Mouse (Mus musculus) liver, embryonic 11.5 days (tissue): Measurements from ENCODE around the gene Mtx1. TPM values are rescaled to one million over a fixed set of nuclear protein-coding genes. Genes with fewer than 3 reads are reported as not detected.
"Not testable (repeated sequence)": the region's sequence is repeated elsewhere in the genome, so short reads cannot be mapped to it uniquely, and the experiment has no call there.

ENCODE experiments used
- ATAC-seq: fragments of 200-750 bp; cut with Nextera tagmentation; replicated peaks from 2 replicates; pipeline ENCODE4 v1.8.0; 2017; ENCODE audit warnings: moderate number of reproducible peaks, mild to moderate bottlenecking, moderate TSS enrichment, moderate library complexity; ENCODE audit not compliant: low FRiP score
- DNase-seq: peaks from one replicate; pipeline ENCODE4 v3.0.0-alpha.2; 2017; ENCODE audit warnings: low spot score
- H3K27ac ChIP-seq: fragments of 300-500 bp; sonication (generic); 2 replicates; pipeline ENCODE4 v1.5.1; 2014; ENCODE audit warnings: mild to moderate bottlenecking, low read depth, low read length, control low read depth
- H3K27me3 ChIP-seq: fragments of 300-500 bp; sonication (generic); replicated peaks from 2 replicates; pipeline ENCODE4 v1.6.1; 2014; ENCODE audit warnings: low read length, mixed read lengths; ENCODE audit not compliant: control insufficient read depth, insufficient read depth
- H3K36me3 ChIP-seq: fragments of 300-500 bp; sonication (generic); 2 replicates; pipeline ENCODE4 v1.6.1; 2014; ENCODE audit warnings: mild to moderate bottlenecking, low read length, moderate library complexity, mixed read lengths; ENCODE audit not compliant: control insufficient read depth, insufficient read depth
- H3K4me1 ChIP-seq: fragments of 300-500 bp; sonication (generic); replicated peaks from 2 replicates; pipeline ENCODE4 v1.6.1; 2014; ENCODE audit warnings: low read length, mixed read lengths; ENCODE audit not compliant: control insufficient read depth, insufficient read depth
- H3K4me2 ChIP-seq: fragments of 300-500 bp; sonication (generic); 2 replicates; pipeline ENCODE4 v1.6.1; 2014; ENCODE audit warnings: mild to moderate bottlenecking, control low read depth, moderate library complexity
- H3K4me3 ChIP-seq: fragments of 300-500 bp; sonication (generic); 2 replicates; pipeline ENCODE4 v1.5.1; 2014; ENCODE audit warnings: low read depth, low read length, control low read depth
- H3K9ac ChIP-seq: fragments of 300-500 bp; sonication (generic); 2 replicates; pipeline ENCODE4 v1.6.1; 2014; ENCODE audit warnings: low read depth, low read length, control low read depth
- H3K9me3 ChIP-seq: fragments of 300-500 bp; sonication (generic); 2 replicates; pipeline ENCODE4 v1.6.1; 2016; ENCODE audit warnings: low read length, inconsistent platforms, mixed read lengths; ENCODE audit not compliant: control insufficient read depth
- WGBS: fragments of 180-500 bp; shearing (Covaris S2); extraction: QIAGEN DNeasy Blood & Tissue Kit; methylation state at CpG from one replicate; pipeline ENCODE4 v1.1.7; 2014; 5-methylcytosine and 5-hydroxymethylcytosine counted together
- polyA plus RNA-seq: library from polyadenylated mRNA; unstranded; fragments of >200 nt; fragmentation: Nextera tagmentation; extraction: Ambion mirVana; gene quantifications from 2 replicates; pipeline ENCODE4 v1.2.1, GENCODE M21; 2014

Gene Mtx1
- polyA plus RNA-seq, 1 experiment from 2014 or later = 219 TPM

GRCm38 (mm10) chr3:89216407-89216806, 10.5 kb downstream of the Mtx1 start:
- ATAC-seq, H3K4me3 ChIP-seq, H3K9me3 ChIP-seq, H3K36me3 ChIP-seq, H3K27ac ChIP-seq, DNase-seq, H3K27me3 ChIP-seq, H3K4me2 ChIP-seq, H3K9ac ChIP-seq: not testable (repeated sequence)
- WGBS = 60% methylated on average over 7 of the region's 7 CpGs
- H3K4me1 ChIP-seq = peaks cover 27% of the 10 kb centered on the region

GRCm38 (mm10) chr3:89215853-89216252, 11.0 kb downstream of the Mtx1 start:
- peak overlapping the region; percentile 91 for H3K4me2 ChIP-seq
- no peaks in the 10 kb centered on the region; the same call in 1 of the 2 replicates for H3K27me3 ChIP-seq
- DNase-seq = peak; percentile 74
- no peaks in the 10 kb centered on the region for H3K9me3 ChIP-seq
- H3K27ac ChIP-seq = no peak overlapping the region
- WGBS = 0% methylated on average over 6 of the region's 6 CpGs
- H3K9ac ChIP-seq = no peak overlapping the region
- peaks cover 27% of the 10 kb centered on the region for H3K4me1 ChIP-seq
- H3K4me3 ChIP-seq = peak overlapping the region; percentile 71
- ATAC-seq = peak; percentile 30; the same call in 1 of the 2 replicates
- no peaks in the 10 kb centered on the region for H3K36me3 ChIP-seq

- Histone ChIP-seq H3K27me3 (no peaks in the 10 kb centered on the region; the same call in 1 of the 2 replicates), H3K27ac (peak within 1 kb of the TSS; percentile 82), H3K36me3 (0 out of 2 replicates have a peak, but pooled peaks cover 8% of the 10 kb centered on the region), H3K4me3 (peak within 1 kb of the TSS; percentile 71), H3K9me3 (no peaks in the 10 kb centered on the region), H3K4me2 (peak within 1 kb of the TSS; percentile 91), H3K9ac (peak within 1 kb of the TSS; percentile 72), H3K4me1 (peaks cover 27% of the 10 kb centered on the region)
- ATAC-seq = no peak
- no peak for DNase-seq
- 2% methylated on average over 19 of the region's 19 CpGs for WGBS
Measured at GRCm38 (mm10) chr3:89214681-89215411, 12.0 kb downstream of the Mtx1 start, which contains the start of gene Thbs3. Gene Thbs3 (plus strand): TSS chr3:89215180.

- peak overlapping the region; percentile 71 for H3K4me3 ChIP-seq
- H3K4me1 ChIP-seq = peaks cover 25% of the 10 kb centered on the region
- peaks cover 15% of the 10 kb centered on the region for H3K36me3 ChIP-seq
- H3K27ac ChIP-seq = peak overlapping the region; percentile 82
- ATAC-seq (peak; percentile 86), DNase-seq (peak; percentile 92)
- peak overlapping the region; percentile 72 for H3K9ac ChIP-seq
- peak overlapping the region; percentile 91 for H3K4me2 ChIP-seq
- WGBS = under 1% methylated on average over 66 of the region's 69 CpGs
- H3K27me3 ChIP-seq = no peaks in the 10 kb centered on the region; the same call in 1 of the 2 replicates
- H3K9me3 ChIP-seq = no peaks in the 10 kb centered on the region
Measured at GRCm38 (mm10) chr3:89213803-89214530, 12.9 kb downstream of the Mtx1 start.

GRCm38 (mm10) chr3:89210731-89211130, 16.2 kb downstream of the Mtx1 start:
- Histone ChIP-seq H3K9ac (no peak overlapping the region), H3K4me3 (no peak overlapping the region), H3K27ac (no peak overlapping the region), H3K4me1 (peaks cover 24% of the 10 kb centered on the region), H3K36me3 (peaks cover 31% of the 10 kb centered on the region), H3K4me2 (no peak overlapping the region), H3K27me3 (no peaks in the 10 kb centered on the region; the same call in 1 of the 2 replicates), H3K9me3 (no peaks in the 10 kb centered on the region)
- WGBS = 81% methylated on average over 7 of the region's 7 CpGs
- DNase-seq = no peak
- no peak for ATAC-seq

- Histone ChIP-seq H3K27ac (no peak overlapping the region), H3K9me3 (no peaks in the 10 kb centered on the region), H3K4me1 (peaks cover 18% of the 10 kb centered on the region), H3K4me2 (no peak overlapping the region), H3K9ac (no peak overlapping the region), H3K27me3 (no peaks in the 10 kb centered on the region), H3K36me3 (peaks cover 33% of the 10 kb centered on the region), H3K4me3 (no peak overlapping the region)
- 85% methylated on average over 13 of the region's 13 CpGs for WGBS
- no peak for ATAC-seq
- DNase-seq = no peak
Measured at GRCm38 (mm10) chr3:89210162-89210561, 16.7 kb downstream of the Mtx1 start.

- Histone ChIP-seq H3K36me3 (peaks cover 36% of the 10 kb centered on the region), H3K27ac (no peak overlapping the region)
Measured at GRCm38 (mm10) chr3:89209731-89210130, 17.2 kb downstream of the Mtx1 start.

GRCm38 (mm10) chr3:89208736-89209135, 18.2 kb downstream of the Mtx1 start:
- Histone ChIP-seq H3K4me2 (no peak overlapping the region), H3K27ac (no peak overlapping the region), H3K36me3 (peaks cover 39% of the 10 kb centered on the region), H3K27me3 (no peaks in the 10 kb centered on the region), H3K9ac (no peak overlapping the region), H3K4me3 (no peak overlapping the region), H3K9me3 (no peaks in the 10 kb centered on the region), H3K4me1 (peaks cover 10% of the 10 kb centered on the region)
- ATAC-seq (no peak), DNase-seq (no peak)
- WGBS = 90% methylated on average over 6 of the region's 6 CpGs

More at GRCm38 (mm10) chr3:89209731-89210130, 17.2 kb downstream of the Mtx1 start:
- no peaks in the 10 kb centered on the region for H3K9me3 ChIP-seq
- H3K4me3 ChIP-seq = no peak overlapping the region
- peaks cover 14% of the 10 kb centered on the region for H3K4me1 ChIP-seq
- DNase-seq (no peak), ATAC-seq (no peak)
- no peaks in the 10 kb centered on the region for H3K27me3 ChIP-seq
- H3K4me2 ChIP-seq = no peak overlapping the region
- WGBS = 91% methylated on average over 7 of the region's 7 CpGs
- H3K9ac ChIP-seq = no peak overlapping the region
